Mouse (Mus musculus): Measurements from ENCODE around the gene Lamtor5.
"Not testable (repeated sequence)": the region's sequence is repeated elsewhere in the genome, so short reads cannot be mapped to it uniquely, and the experiment has no call there.

Gene Lamtor5

GRCm38 (mm10) chr3:107273820-107274219, 4.8 kb upstream of the Lamtor5 start:
- peak; percentile 63 for DNase-seq

DNA sequence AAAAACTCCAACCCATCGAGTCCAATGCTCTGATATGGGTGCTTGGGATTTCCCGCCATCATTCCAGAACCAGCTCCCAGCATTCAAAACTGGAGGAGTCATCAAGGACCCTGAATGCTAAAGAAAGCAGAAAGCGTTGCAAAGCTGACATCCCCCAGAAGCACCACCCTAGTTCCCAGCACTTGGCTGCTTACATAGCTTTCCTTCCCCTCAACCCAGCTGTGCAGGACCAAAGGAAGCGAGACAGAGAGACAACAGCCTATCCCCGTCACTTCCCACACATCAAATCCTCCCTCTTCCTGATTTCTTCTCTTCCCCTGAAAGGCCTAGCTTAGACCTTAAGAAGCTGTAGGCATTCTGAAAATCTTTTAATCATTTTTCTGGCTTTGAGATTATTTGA, 3.3 kb upstream of the Lamtor5 start:
- no peak for DNase-seq

DNA sequence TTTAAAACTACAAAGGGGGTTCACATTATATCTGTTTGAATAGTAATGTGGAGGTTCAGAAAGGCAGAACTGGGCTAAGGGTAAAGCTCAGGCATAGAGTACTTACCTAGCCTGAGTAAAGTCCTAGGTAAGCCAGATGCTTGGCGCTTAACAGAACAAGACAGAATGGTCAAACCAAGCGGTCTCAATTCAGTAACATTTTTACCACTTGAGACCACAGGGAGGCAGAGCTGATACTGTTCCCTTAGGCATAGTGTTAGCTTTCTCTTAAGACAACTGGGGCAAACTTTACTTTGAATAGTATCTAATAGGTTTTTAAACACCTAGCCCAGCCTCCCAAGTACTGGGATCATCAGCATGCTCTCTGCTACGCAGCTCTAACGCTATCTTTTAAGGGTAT, 2.7 kb upstream of the Lamtor5 start:
- no peak for DNase-seq

- no peak for DNase-seq
Observed at GRCm38 (mm10) chr3:107276626-107277025, 2.0 kb upstream of the Lamtor5 start.

- no peak for DNase-seq
Observed at GRCm38 (mm10) chr3:107286123-107286522, 7.5 kb downstream of the Lamtor5 start.

GRCm38 (mm10) chr3:107287346-107287745, 8.7 kb downstream of the Lamtor5 start:
- DNase-seq: no peak

- no peak for DNase-seq
Observed at GRCm38 (mm10) chr3:107290764-107291381, 12.2 kb downstream of the Lamtor5 start, which contains the start of gene Slc16a4. Slc16a4 (plus strand) TSS chr3:107291230.

- DNase-seq: no peak
Observed at GRCm38 (mm10) chr3:107295672-107296360, 17.2 kb downstream of the Lamtor5 start.

GRCm38 (mm10) chr3:107296917-107297316, 18.3 kb downstream of the Lamtor5 start:
- DNase-seq: not testable (repeated sequence)

DNA sequence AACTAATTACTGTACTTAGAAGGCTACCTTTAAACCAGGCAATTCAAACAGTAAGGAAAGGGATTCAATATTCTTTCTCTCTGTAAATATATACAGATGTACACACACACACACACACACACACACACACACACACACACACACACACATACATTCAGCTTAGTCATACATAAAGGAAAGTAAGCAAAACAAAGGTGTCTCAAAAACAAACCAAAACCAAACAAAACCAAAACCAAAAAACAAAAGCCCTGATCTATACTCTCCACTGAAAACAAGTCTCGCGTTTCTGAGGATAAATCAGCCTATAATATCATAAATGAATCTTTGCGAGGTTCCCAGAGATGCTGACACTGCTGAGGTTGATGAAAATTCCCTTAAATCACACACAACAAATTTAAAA, 38.7 kb downstream of the Lamtor5 start:
- DNase-seq: no peak

DNA sequence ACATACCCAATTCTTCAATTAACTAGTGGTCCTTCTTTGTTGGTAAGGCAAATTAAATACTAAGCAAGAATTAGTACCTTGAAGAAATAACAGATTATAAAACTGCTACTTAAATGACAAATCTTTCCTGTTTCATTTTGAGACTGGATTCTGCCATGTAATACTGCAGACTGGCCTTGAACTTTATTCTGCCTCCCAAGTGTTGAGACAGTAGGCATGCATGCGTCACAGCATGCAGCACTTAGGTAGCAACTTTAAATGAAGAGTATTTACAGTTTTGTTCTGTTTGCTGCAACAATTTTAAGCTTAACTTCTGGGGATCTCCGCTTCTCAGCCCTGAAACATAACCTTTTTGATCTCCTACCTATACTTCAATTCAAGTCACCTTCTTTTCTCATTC, 42.5 kb downstream of the Lamtor5 start:
- DNase-seq: no peak

DNA sequence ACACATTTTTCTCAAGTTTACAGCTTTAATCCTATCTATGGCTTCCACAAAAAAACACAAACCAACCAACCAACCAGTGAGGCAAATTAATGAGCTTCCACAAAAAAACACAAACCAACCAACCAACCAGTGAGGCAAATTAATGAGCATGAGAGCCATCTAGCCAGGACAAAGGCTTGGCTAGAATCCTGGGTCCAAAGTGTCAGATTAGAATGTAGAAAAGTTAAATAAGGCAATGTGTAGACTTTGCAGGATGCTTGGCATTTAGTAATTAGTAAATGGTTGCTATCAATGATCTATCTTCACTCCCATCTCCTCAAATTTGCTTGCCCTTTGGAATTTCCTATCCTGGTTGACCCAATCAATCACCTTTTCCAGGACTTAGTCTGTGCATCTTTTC, 43.1 kb downstream of the Lamtor5 start:
- no peak for DNase-seq

- DNase-seq: no peak
Observed at GRCm38 (mm10) chr3:107326442-107326841, 47.8 kb downstream of the Lamtor5 start.

- no peak for DNase-seq
Observed at GRCm38 (mm10) chr3:107330503-107331424, 52.1 kb downstream of the Lamtor5 start.

GRCm38 (mm10) chr3:107331746-107332126, 53.1 kb downstream of the Lamtor5 start:
- DNase-seq: no peak

DNA sequence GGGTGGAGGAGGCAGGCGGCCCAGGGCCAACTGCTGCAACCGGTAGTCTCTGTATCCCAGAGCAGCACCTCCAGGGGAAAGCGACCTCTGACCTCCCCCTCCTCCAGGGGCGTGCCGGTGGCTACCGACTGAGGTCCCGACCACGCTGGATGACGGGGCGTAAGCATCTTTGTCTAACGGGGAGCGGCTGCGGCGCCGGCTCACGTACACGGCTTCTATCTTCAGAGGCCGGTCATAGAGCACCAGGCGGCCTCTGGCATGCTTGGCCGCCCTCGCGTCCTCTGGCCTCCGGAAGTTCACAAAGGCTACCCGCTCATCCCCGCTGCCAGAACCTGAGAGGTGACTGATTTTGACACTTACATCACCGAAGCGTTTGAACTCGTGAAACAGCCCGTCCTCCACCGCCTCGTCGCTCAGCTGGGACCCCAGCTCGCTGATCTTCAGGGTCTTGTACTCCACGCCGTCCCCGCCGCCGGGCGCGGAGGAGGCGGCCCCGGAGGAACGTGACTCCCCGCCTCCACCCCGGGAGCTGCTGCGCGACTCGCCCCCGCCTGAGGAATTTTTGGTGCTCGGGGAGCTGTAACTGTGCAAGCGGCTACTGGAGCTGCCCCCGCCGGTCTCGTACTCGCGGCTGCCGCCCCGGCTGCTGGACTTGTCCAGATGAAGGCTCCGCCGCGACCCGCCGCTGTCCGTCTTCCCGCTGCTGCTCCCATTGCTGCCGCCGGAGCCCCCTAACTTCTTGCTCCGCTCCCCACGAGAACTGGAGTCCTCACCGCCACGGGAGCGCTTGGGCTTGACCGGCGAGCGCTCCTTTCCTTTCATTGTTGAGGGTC, 53.7 kb downstream of the Lamtor5 start:
- peak; percentile 60 for DNase-seq

DNA sequence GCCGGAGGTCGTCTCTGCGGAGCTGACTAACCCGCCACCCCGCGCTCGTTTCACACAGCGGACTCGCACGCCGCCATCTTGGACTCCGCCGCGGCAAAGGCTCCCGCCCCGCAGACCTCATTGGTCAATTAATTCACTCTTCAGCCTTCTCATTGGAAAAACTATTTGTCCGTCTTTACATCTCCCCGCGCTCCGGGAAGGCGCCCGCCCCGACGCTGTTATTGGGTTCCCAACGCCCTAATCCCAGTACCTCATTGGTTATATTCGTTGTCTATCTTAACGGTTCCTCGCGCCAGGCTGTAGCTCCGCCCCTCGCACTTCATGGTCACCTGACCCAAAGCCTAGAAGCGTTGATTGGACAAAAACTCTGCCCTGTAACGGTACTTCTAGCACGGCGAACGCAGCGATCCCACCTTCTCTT, 54.3 kb downstream of the Lamtor5 start:
- DNase-seq: peak; percentile 91

Data from right cerebral cortex, postnatal 14 days (tissue).